Comparison of ENCODE assay signal across 8 mouse cellular contexts in the genomic region with DNA sequence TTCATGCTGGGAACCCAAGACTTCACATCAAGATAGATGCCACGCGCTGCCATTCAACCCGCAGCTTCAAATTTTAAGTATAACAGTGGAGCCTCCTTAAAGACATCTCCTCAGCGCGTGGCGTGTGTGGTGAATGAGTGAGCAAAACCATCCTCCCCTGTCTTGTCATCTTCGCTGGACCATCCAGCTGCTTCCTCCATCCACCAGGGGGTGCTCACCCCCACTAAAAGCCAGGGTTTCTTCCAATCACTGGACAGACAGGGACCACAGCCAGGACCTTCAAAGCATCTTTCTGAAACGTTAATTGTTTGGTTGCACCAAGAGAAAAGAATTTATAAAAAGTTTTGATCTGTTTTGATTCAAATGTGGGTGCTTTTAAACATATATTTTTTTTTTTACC.
DNase-seq lines count a peak whose midpoint lies in the region; ATAC-seq lines count a peak whose summit lies in the region.

No protein-coding gene starts in this region.

- H3K9me3 ChIP-seq in midbrain, embryonic 15.5 days: no peaks in the 10 kb centered on the region

- no peak overlapping the region for H3K9ac ChIP-seq in midbrain, embryonic 15.5 days

- 27% methylated on average over 8 of the region's 8 CpGs for WGBS in midbrain, embryonic 15.5 days

- H3K4me2 ChIP-seq in midbrain, embryonic 15.5 days: no peak overlapping the region

- H3K27me3 ChIP-seq in midbrain, embryonic 15.5 days (replicated peaks): no peaks in the 10 kb centered on the region

- no peak overlapping the region for H3K4me3 ChIP-seq in midbrain, embryonic 15.5 days

- H3K27ac ChIP-seq in midbrain, embryonic 15.5 days: no peak overlapping the region

- H3K36me3 ChIP-seq in midbrain, embryonic 15.5 days (replicated peaks): no peaks in the 10 kb centered on the region

- 0 out of 2 replicates have a peak, but pooled peaks have one; percentile 54 for ATAC-seq in midbrain, embryonic 15.5 days (replicated peaks)

- H3K4me1 ChIP-seq in midbrain, embryonic 15.5 days: peaks cover 7% of the 10 kb centered on the region

- intact Hi-C loops in heart, postnatal 36 days (cut with DNase I): loop anchor here (1.0 to 10.0 kb wide), 3 partner anchors 254 to 1064 kb away; a partner anchor contains a TSS

- DNase-seq in cerebellum, adult 18-20 months: peak; percentile 19 to 28
- no peak for DNase-seq in cerebellum, adult 11-12 months
- peak; percentile 14 for DNase-seq in adipocyte (ENCODE audit: low spot score)
- DNase-seq in embryo, embryonic 11 days: peak; percentile 80
- DNase-seq in heart, postnatal 36 days: peak; percentile 29 to 63
- peak; percentile 11 to 18 for DNase-seq in left cerebral cortex, adult 8-10 months (ENCODE audit: low spot score in 2 of 2)
- peak; percentile 37 to 53 for DNase-seq in urinary bladder, postnatal 36 days (ENCODE audit: low spot score in 2 of 2)
